Mouse (Mus musculus): ENCODE results near the gene Gm867. TPM values are rescaled to one million over a fixed set of nuclear protein-coding genes. Genes with fewer than 3 reads are reported as not detected.

Gene Gm867
- polyA plus RNA-seq, 1 experiment from 2014 or later = 0.97 TPM

GRCm38 (mm10) chr10:75896208-75896607 lies 44.3 kb downstream of the Gm867 start:
- peaks cover 10% of the 10 kb centered on the region for H3K4me1 ChIP-seq (ENCODE audit: control insufficient read depth, insufficient read depth, low read length)
- H3K9ac ChIP-seq (ENCODE audit: low read length) = no peak overlapping the region
- no peaks in the 10 kb centered on the region for H3K9me3 ChIP-seq (ENCODE audit: control insufficient read depth, low read length)
- DNase-seq (ENCODE audit: low spot score) (no peak), ATAC-seq (ENCODE audit: insufficient read depth, low FRiP score, low TSS enrichment) (no peak)
- no peak overlapping the region for H3K4me2 ChIP-seq (ENCODE audit: low read depth)
- H3K4me3 ChIP-seq (ENCODE audit: low read depth, low read length) = no peak overlapping the region
- no peaks in the 10 kb centered on the region for H3K27me3 ChIP-seq (ENCODE audit: control insufficient read depth, insufficient read depth, low read length)
- H3K27ac ChIP-seq (ENCODE audit: low read depth, low read length) = no peak overlapping the region
- WGBS = 96% methylated on average over 1 of the region's 1 CpGs
- H3K36me3 ChIP-seq (ENCODE audit: control insufficient read depth, insufficient read depth, low read length) = peaks cover 13% of the 10 kb centered on the region; the same call in 1 of the 2 replicates

DNA sequence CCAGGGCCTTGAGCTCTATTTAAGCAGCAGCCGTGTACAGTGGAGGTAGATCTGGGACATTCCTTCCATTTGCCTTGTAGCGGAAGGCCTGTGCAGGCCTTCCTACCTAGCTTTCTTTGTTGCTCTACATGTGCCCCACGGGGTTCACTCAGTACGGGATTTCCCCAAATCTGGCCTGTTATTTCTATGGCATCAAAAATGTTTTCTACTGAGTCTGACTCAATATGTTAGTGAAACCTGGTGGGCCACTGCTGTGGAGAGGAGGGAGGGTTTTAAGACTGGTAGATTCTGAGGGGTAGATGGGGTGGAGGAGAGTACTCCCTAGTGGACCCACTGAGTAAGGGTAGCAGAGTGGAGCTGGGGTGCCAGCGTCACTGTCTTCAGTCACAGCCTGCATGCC lies 44.7 kb downstream of the Gm867 start:
- ATAC-seq (ENCODE audit: insufficient read depth, low FRiP score, low TSS enrichment) (no peak), DNase-seq (ENCODE audit: low spot score) (no peak)
- Histone ChIP-seq H3K36me3 (ENCODE audit: control insufficient read depth, insufficient read depth, low read length) (peaks cover 13% of the 10 kb centered on the region; the same call in 1 of the 2 replicates), H3K4me3 (ENCODE audit: low read depth, low read length) (no peak overlapping the region), H3K27ac (ENCODE audit: low read depth, low read length) (no peak overlapping the region), H3K4me2 (ENCODE audit: low read depth) (no peak overlapping the region), H3K27me3 (ENCODE audit: control insufficient read depth, insufficient read depth, low read length) (no peaks in the 10 kb centered on the region), H3K4me1 (ENCODE audit: control insufficient read depth, insufficient read depth, low read length) (peaks cover 10% of the 10 kb centered on the region), H3K9ac (ENCODE audit: low read length) (no peak overlapping the region), H3K9me3 (ENCODE audit: control insufficient read depth, low read length) (no peaks in the 10 kb centered on the region)
- 88% methylated on average over 5 of the region's 5 CpGs for WGBS

DNA sequence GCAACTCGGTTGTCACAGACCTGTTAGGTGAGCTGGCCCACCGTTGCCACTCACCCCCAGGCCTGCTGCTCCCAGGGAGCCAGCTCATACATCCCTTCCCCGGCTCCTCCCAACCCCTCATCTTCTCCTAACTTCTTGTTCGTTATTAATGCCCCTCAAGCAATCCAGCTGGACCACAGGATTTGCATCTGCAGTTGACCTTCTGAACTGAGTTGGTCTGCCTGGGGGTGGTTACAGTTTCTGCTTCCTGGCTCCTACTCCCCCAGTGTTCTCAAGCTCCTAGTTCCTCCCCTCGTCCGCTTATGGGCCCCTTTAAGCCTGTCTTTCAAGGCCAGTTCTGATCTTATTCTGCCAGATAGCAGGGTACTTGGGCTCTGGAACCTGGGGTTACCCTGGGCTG lies 45.9 kb downstream of the Gm867 start:
- H3K9ac ChIP-seq (ENCODE audit: low read length) = no peak overlapping the region
- no peak for DNase-seq (ENCODE audit: low spot score)
- no peaks in the 10 kb centered on the region for H3K27me3 ChIP-seq (ENCODE audit: control insufficient read depth, insufficient read depth, low read length)
- H3K27ac ChIP-seq (ENCODE audit: low read depth, low read length) = no peak overlapping the region
- no peak for ATAC-seq (ENCODE audit: insufficient read depth, low FRiP score, low TSS enrichment)
- H3K36me3 ChIP-seq (ENCODE audit: control insufficient read depth, insufficient read depth, low read length) = peaks cover 13% of the 10 kb centered on the region; the same call in 1 of the 2 replicates
- no peak overlapping the region for H3K4me2 ChIP-seq (ENCODE audit: low read depth)
- H3K4me3 ChIP-seq (ENCODE audit: low read depth, low read length) = no peak overlapping the region
- H3K4me1 ChIP-seq (ENCODE audit: control insufficient read depth, insufficient read depth, low read length) = peaks cover 10% of the 10 kb centered on the region
- no peaks in the 10 kb centered on the region for H3K9me3 ChIP-seq (ENCODE audit: control insufficient read depth, low read length)
- WGBS = 74% methylated on average over 6 of the region's 6 CpGs

GRCm38 (mm10) chr10:75893089-75893750 lies 47.3 kb downstream of the Gm867 start, which contains the start of gene Derl3:
TSS of gene Derl3 (plus strand) at chr10:75893413.
- peaks cover 13% of the 10 kb centered on the region; the same call in 1 of the 2 replicates for H3K36me3 ChIP-seq (ENCODE audit: control insufficient read depth, insufficient read depth, low read length)
- ATAC-seq (ENCODE audit: insufficient read depth, low FRiP score, low TSS enrichment) = peak; percentile 100
- peak; percentile 96 for DNase-seq (ENCODE audit: low spot score)
- peaks cover 10% of the 10 kb centered on the region for H3K4me1 ChIP-seq (ENCODE audit: control insufficient read depth, insufficient read depth, low read length)
- H3K27me3 ChIP-seq (ENCODE audit: control insufficient read depth, insufficient read depth, low read length) = no peaks in the 10 kb centered on the region
- WGBS = 1% methylated on average over 51 of the region's 51 CpGs
- H3K4me2 ChIP-seq (ENCODE audit: low read depth) = peak within 1 kb of the TSS; percentile 79
- H3K4me3 ChIP-seq (ENCODE audit: low read depth, low read length) = peak within 1 kb of the TSS; percentile 35
- peak within 1 kb of the TSS; percentile 55 for H3K9ac ChIP-seq (ENCODE audit: low read length)
- 0 out of 2 replicates have a peak within 1 kb of the TSS, but pooled peaks have one; percentile 20 for H3K27ac ChIP-seq (ENCODE audit: low read depth, low read length)
- no peaks in the 10 kb centered on the region for H3K9me3 ChIP-seq (ENCODE audit: control insufficient read depth, low read length)

DNA sequence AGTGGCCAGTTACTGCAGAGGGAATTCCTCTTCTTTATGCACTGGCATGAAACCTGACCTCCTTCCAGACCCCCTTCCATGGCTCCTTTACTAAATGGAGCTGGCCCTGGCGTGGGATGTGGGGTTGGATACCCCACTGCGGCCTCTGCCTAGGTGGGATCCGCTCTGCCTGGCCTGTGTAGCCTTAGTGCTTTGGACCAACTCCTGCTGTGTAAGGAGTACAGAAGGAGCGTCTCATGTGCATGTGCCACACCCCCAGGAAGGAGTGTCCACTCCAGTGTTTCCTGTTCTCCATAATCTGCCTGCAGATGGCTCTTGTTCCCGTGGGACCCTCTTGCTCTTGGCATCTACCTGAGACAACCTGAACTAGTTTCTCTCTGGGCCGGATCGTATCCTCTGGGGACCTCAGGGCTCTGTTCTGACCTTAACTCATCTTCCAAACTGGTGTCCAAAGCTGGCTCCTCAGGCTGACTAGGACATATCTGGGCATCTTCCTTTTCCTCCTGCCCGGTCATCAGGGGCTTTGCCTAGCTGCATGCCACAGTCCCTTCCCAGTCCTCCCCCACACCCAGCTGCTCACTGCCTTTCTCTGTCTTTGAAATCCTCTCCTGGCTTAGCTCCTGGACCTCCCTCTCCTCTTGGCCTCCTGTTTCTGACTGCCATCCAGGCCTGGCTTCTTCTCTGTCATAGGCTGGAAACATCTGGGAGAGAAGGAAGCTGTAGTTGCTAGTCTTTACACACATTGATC lies 50.9 kb downstream of the Gm867 start:
- WGBS = 57% methylated on average over 8 of the region's 8 CpGs
- H3K4me2 ChIP-seq (ENCODE audit: low read depth) = no peak overlapping the region
- no peaks in the 10 kb centered on the region for H3K27me3 ChIP-seq (ENCODE audit: control insufficient read depth, insufficient read depth, low read length)
- peaks cover 10% of the 10 kb centered on the region for H3K4me1 ChIP-seq (ENCODE audit: control insufficient read depth, insufficient read depth, low read length)
- ATAC-seq (ENCODE audit: insufficient read depth, low FRiP score, low TSS enrichment) (no peak), DNase-seq (ENCODE audit: low spot score) (no peak)
- H3K27ac ChIP-seq (ENCODE audit: low read depth, low read length) = no peak overlapping the region
- no peaks in the 10 kb centered on the region for H3K9me3 ChIP-seq (ENCODE audit: control insufficient read depth, low read length)
- H3K4me3 ChIP-seq (ENCODE audit: low read depth, low read length) = no peak overlapping the region
- no peaks in the 10 kb centered on the region for H3K36me3 ChIP-seq (ENCODE audit: control insufficient read depth, insufficient read depth, low read length)
- no peak overlapping the region for H3K9ac ChIP-seq (ENCODE audit: low read length)

Other genes starting within 250 kb of the Gm867 start
- gene Cabin1, start 176.3 kb downstream of the Gm867 start, polyA plus RNA-seq (2014; fragmentation: Nextera tagmentation; extraction: Ambion mirVana) = 29.5 and 32.2 TPM in 2 replicates
- 93.0 and 93.5 TPM in 2 replicates for gene Ddt, start 167.3 kb downstream of the Gm867 start, polyA plus RNA-seq (2014; fragmentation: Nextera tagmentation; extraction: Ambion mirVana)
- not detected in 2 replicates for gene Gm20441, start 159.7 kb downstream of the Gm867 start, polyA plus RNA-seq (2014; fragmentation: Nextera tagmentation; extraction: Ambion mirVana)
- 2.1 and 2.9 TPM in 2 replicates for gene Gstt3, start 159.3 kb downstream of the Gm867 start, polyA plus RNA-seq (2014; fragmentation: Nextera tagmentation; extraction: Ambion mirVana)
- 2.5 and 2.9 TPM in 2 replicates for gene Gstt1, start 142.1 kb downstream of the Gm867 start, polyA plus RNA-seq (2014; fragmentation: Nextera tagmentation; extraction: Ambion mirVana)
- gene Gstt4, start 118.1 kb downstream of the Gm867 start, polyA plus RNA-seq (2014; fragmentation: Nextera tagmentation; extraction: Ambion mirVana) = not detected in 2 replicates
- gene Gstt2, start 103.2 kb downstream of the Gm867 start, polyA plus RNA-seq (2014; fragmentation: Nextera tagmentation; extraction: Ambion mirVana) = 6.5 and 7.2 TPM in 2 replicates
- gene Mif, start 80.4 kb downstream of the Gm867 start, polyA plus RNA-seq (2014; fragmentation: Nextera tagmentation; extraction: Ambion mirVana) = 2,352 and 2,361 TPM in 2 replicates
- 2.8 and 2.9 TPM in 2 replicates for gene Derl3, start 47.3 kb downstream of the Gm867 start, polyA plus RNA-seq (2014; fragmentation: Nextera tagmentation; extraction: Ambion mirVana)
- gene Smarcb1, start 19.1 kb downstream of the Gm867 start, polyA plus RNA-seq (2014; fragmentation: Nextera tagmentation; extraction: Ambion mirVana) = 288 and 294 TPM in 2 replicates
- gene Chchd10, start 7.5 kb downstream of the Gm867 start, polyA plus RNA-seq (2014; fragmentation: Nextera tagmentation; extraction: Ambion mirVana) = 9.9 and 11.7 TPM in 2 replicates
- gene Mmp11, start 4.2 kb downstream of the Gm867 start, polyA plus RNA-seq (2014; fragmentation: Nextera tagmentation; extraction: Ambion mirVana) = 41.2 and 46.1 TPM in 2 replicates
- gene Vpreb3, start 2.4 kb upstream of the Gm867 start, polyA plus RNA-seq (2014; fragmentation: Nextera tagmentation; extraction: Ambion mirVana) = 0.53 TPM in 1 of 2 replicates, not detected in the other
- 0.19 TPM in 1 of 2 replicates, not detected in the other for gene Gm5134, start 13.8 kb upstream of the Gm867 start, polyA plus RNA-seq (2014; fragmentation: Nextera tagmentation; extraction: Ambion mirVana)
- 28.8 and 29.2 TPM in 2 replicates for gene Zfp280b, start 92.0 kb upstream of the Gm867 start, polyA plus RNA-seq (2014; fragmentation: Nextera tagmentation; extraction: Ambion mirVana)
- not detected in 2 replicates for gene Slc5a4b, start 170.3 kb upstream of the Gm867 start, polyA plus RNA-seq (2014; fragmentation: Nextera tagmentation; extraction: Ambion mirVana)
- gene Slc5a4a, start 206.8 kb upstream of the Gm867 start, polyA plus RNA-seq (2014; fragmentation: Nextera tagmentation; extraction: Ambion mirVana) = not detected in 2 replicates